Mouse (Mus musculus) macrophage (primary cell): ENCODE measurements around the gene Rinl. TPM values are rescaled to one million over a fixed set of nuclear protein-coding genes. Genes with fewer than 3 reads are reported as not detected.

Experiments
- H3K27ac ChIP-seq: fragments of 350-480 bp; formaldehyde crosslinking; 2 replicates; pipeline ENCODE4 v1.9.0; 2021
- H3K36me3 ChIP-seq: fragments of 350-480 bp; formaldehyde crosslinking; 2 replicates; pipeline ENCODE4 v1.9.0; 2021; ENCODE audit errors: inconsistent target
- H3K4me3 ChIP-seq: fragments of 350-480 bp; formaldehyde crosslinking; 2 replicates; pipeline ENCODE4 v1.9.0; 2021; ENCODE audit errors: inconsistent target
- H3K79me2 ChIP-seq: fragments of 350-480 bp; formaldehyde crosslinking; 2 replicates; pipeline ENCODE4 v1.9.0; 2021; ENCODE audit errors: inconsistent target
- WGBS: methylation state at CpG from one replicate; pipeline ENCODE4 v1.1.7; 2026; ENCODE audit warnings: inconsistent platforms; ENCODE audit not compliant: missing documents; 5-methylcytosine and 5-hydroxymethylcytosine counted together
- polyA plus RNA-seq: library from polyadenylated mRNA; stranded (reverse); fragments of 250-400 nt; gene quantifications from 3 replicates; pipeline ENCODE4 v1.2.4, GENCODE M21; 2018; ENCODE audit warnings: inconsistent platforms

Rinl gene
- polyA plus RNA-seq, 1 experiment from 2014 or later = 44.7 TPM

DNA sequence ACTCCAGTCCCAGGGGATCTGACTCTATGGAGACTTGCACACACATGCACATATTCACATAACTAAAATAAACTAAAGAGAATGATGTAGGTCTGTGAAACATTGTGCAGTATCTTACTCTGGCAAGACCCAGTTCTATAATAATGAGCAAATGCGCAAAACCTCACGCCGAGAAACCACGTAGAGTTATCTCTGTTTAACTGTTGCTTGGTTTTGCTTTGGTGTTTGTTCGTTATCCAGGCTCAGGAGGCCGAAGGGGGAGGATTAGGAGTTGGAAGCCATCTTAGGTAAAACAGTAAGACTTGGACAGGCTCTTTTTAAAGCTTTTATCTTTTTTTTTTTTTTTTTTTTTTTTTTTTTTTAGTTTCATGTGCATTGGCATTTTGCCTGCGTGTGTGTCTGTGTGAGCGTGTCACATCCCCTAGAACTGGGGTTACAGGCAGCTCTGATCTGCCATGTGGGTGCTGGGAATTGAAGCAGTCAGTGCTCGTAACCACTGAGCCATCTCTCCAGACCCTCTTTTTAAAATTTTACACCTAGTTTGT lies 19.3 kb upstream of the Rinl start:
- H3K27ac ChIP-seq = no peak overlapping the region
- 99% methylated on average over 8 of the region's 9 CpGs for WGBS
- H3K4me3 ChIP-seq = no peak overlapping the region
- peaks cover 93% of the 10 kb centered on the region for H3K79me2 ChIP-seq
- H3K36me3 ChIP-seq = peaks cover 9% of the 10 kb centered on the region; the same call in 1 of the 2 replicates

DNA sequence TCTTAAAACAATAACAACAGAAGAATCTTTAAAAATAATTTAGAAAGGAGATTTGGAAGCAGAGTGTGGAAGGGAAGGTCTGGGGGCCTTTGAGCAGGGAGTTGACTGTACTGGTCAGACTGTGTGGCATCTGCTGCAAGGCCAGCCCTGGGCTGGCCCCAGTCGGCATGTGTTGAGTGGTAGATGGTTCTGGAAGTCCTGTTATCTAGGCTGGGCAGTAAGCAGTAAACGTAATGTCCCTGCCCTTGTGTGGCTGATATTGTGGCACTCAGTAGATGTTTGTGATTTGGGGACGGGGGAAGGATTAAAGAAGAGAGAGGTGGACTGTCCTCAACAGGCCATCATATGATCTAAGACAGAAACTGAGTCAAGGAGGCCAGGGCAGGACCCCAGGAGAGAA lies 18.5 kb upstream of the Rinl start:
- Histone ChIP-seq H3K4me3 (no peak overlapping the region), H3K27ac (no peak overlapping the region), H3K79me2 (peaks cover 95% of the 10 kb centered on the region), H3K36me3 (peaks cover 17% of the 10 kb centered on the region)
- WGBS = 98% methylated on average over 3 of the region's 3 CpGs

- Histone ChIP-seq H3K27ac (no peak overlapping the region), H3K4me3 (no peak overlapping the region), H3K36me3 (peaks cover 31% of the 10 kb centered on the region), H3K79me2 (peaks cover 91% of the 10 kb centered on the region)
- WGBS = 96% methylated on average over 11 of the region's 11 CpGs
Measured at GRCm38 (mm10) chr7:28771867-28772266, 16.9 kb upstream of the Rinl start.

- Histone ChIP-seq H3K79me2 (peaks cover 78% of the 10 kb centered on the region), H3K27ac (no peak overlapping the region), H3K36me3 (peaks cover 43% of the 10 kb centered on the region), H3K4me3 (no peak overlapping the region)
- 87% methylated on average over 3 of the region's 3 CpGs for WGBS
Measured at GRCm38 (mm10) chr7:28773163-28773562, 15.6 kb upstream of the Rinl start.

DNA sequence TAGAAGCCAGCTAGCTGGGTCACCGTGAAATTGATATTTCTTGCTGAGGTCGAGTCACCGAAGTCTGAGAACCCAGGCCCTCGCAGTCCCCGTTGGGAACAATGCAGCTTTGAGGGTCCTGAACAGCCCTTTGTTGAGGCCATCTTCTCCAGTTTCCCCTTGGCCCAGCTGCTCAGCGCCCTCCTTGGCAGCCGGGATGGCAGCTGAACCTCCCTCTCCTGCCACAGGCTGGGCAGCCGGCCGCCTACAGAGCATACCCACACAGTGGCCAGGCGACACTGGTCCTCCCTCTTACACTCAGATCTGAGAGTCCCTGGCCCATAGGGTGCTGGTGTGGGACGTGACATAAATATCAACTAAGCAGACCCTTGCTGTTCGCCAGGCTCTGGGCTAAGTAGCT lies 14.6 kb upstream of the Rinl start:
- WGBS = 96% methylated on average over 9 of the region's 12 CpGs
- no peak overlapping the region for H3K4me3 ChIP-seq
- no peak overlapping the region for H3K27ac ChIP-seq
- peaks cover 43% of the 10 kb centered on the region for H3K36me3 ChIP-seq
- H3K79me2 ChIP-seq = peaks cover 68% of the 10 kb centered on the region

- H3K79me2 ChIP-seq = peaks cover 59% of the 10 kb centered on the region
Measured at GRCm38 (mm10) chr7:28775129-28775528, 13.6 kb upstream of the Rinl start.

DNA sequence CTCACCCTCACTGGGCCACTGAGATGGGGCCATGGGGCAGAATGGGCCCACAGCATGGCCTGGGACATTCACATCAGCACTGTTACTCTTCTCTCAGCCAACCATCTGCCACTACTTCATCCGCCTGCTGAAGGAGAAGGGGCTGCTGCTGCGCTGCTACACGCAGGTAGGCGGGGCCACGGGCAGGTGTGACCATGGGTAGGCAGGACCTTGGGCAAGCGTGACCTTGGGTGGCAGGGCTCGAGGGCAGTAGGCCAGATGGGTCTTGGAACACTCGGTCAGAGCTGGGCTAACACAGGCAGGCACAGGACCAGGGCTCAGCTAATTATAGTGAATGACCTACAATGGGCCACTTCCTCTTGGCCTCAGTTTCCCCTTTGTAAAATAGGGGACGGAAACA lies 9.9 kb upstream of the Rinl start:
- WGBS = 84% methylated on average over 7 of the region's 9 CpGs
- Histone ChIP-seq H3K79me2 (peaks cover 22% of the 10 kb centered on the region; the same call in 1 of the 2 replicates), H3K4me3 (no peak overlapping the region), H3K27ac (no peak overlapping the region), H3K36me3 (peaks cover 58% of the 10 kb centered on the region)

More at GRCm38 (mm10) chr7:28775129-28775528, 13.6 kb upstream of the Rinl start:
- no peak overlapping the region for H3K27ac ChIP-seq
- H3K4me3 ChIP-seq = no peak overlapping the region
- WGBS = 90% methylated on average over 7 of the region's 7 CpGs
- H3K36me3 ChIP-seq = peaks cover 46% of the 10 kb centered on the region

GRCm38 (mm10) chr7:28780067-28780658 lies 8.6 kb upstream of the Rinl start:
- WGBS = 30% methylated on average over 6 of the region's 6 CpGs
- H3K36me3 ChIP-seq = peaks cover 57% of the 10 kb centered on the region
- H3K27ac ChIP-seq = peak overlapping the region; percentile 94
- H3K79me2 ChIP-seq = peaks cover 9% of the 10 kb centered on the region; the same call in 1 of the 2 replicates
- no peak overlapping the region for H3K4me3 ChIP-seq

- H3K79me2 ChIP-seq = peaks cover 2% of the 10 kb centered on the region; the same call in 1 of the 2 replicates
- WGBS = 13% methylated on average over 7 of the region's 7 CpGs
- no peak overlapping the region for H3K4me3 ChIP-seq
- H3K36me3 ChIP-seq = peaks cover 56% of the 10 kb centered on the region
- H3K27ac ChIP-seq = peak overlapping the region; percentile 94
Measured at GRCm38 (mm10) chr7:28780857-28781256, 7.9 kb upstream of the Rinl start.

DNA sequence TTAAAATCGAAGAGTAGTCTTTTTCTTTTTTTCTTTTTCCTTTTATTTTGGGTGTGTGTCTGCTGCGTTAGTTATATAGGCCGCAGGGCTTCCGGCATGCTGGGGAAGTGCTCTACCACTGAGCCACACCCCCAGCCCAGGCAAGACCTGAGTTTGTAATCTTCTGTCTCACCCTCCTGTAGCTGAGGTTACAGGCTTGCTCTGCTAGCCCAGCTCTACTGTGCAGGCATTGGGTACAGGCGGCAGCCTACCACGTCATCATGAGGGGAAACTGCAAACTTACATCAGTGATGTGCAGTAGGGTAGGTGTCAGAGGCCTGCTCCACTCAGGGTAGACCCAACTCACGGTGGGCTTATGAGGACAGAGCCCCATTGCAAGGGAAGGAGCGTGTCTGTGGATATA lies 7.5 kb upstream of the Rinl start:
- H3K36me3 ChIP-seq = peaks cover 54% of the 10 kb centered on the region

GRCm38 (mm10) chr7:28785161-28785560 lies 3.6 kb upstream of the Rinl start:
- Histone ChIP-seq H3K4me3 (no peak overlapping the region), H3K27ac (no peak overlapping the region), H3K36me3 (peaks cover 40% of the 10 kb centered on the region), H3K79me2 (no peaks in the 10 kb centered on the region)
- WGBS = 100% methylated on average over 3 of the region's 5 CpGs

More for the DNA sequence above, 7.5 kb upstream of the Rinl start:
- Histone ChIP-seq H3K79me2 (no peaks in the 10 kb centered on the region; the same call in 1 of the 2 replicates), H3K27ac (peak overlapping the region; percentile 94), H3K4me3 (no peak overlapping the region)
- WGBS = 32% methylated on average over 8 of the region's 8 CpGs

DNA sequence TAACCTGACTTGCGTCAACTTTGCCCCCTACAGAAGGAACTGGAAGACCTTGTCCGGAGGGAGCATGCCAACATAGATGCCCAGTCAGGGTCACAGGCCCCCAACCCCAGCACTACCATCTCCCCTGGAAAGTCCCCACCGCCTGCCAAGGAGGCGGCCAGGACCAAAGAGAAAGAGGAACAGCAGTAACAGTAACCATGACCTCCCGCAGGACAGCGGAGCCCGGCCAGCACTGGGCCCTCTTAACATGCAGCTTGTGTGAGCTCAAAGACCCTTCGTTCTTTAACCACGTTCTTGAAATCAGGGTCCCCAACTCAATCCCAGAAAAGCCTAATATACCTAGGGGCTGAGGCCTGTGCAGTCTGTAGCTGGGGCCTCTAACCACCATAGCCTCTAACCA lies 885 bp upstream of the Rinl start:
- no peaks in the 10 kb centered on the region for H3K79me2 ChIP-seq
- peaks cover 35% of the 10 kb centered on the region for H3K36me3 ChIP-seq
- no peak overlapping the region for H3K4me3 ChIP-seq
- 94% methylated on average over 9 of the region's 9 CpGs for WGBS
- no peak overlapping the region for H3K27ac ChIP-seq

DNA sequence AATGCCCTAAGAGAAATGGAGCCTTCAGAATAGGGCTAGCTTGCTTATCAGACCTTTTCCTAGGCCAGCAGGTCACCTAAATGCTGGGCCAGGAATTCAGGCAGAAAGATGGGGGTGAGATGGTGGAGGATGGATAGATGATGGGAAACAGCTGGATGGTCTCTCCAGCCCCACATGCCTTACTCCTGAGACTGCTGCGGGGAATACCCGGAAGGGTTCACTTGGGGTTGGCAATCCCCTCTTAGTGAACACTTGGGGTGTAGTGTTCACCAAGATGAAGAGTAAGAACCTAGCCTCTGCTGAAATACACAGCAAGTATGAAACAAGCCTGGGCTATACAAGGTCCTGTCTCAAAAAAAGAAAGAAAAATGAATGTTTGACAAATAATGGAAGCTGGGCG lies 466 bp downstream of the Rinl start:
- no peak overlapping the region for H3K27ac ChIP-seq
- peaks cover 21% of the 10 kb centered on the region for H3K36me3 ChIP-seq
- H3K79me2 ChIP-seq = no peaks in the 10 kb centered on the region
- WGBS = 86% methylated on average over 3 of the region's 3 CpGs
- H3K4me3 ChIP-seq = no peak overlapping the region

- Histone ChIP-seq H3K79me2 (no peaks in the 10 kb centered on the region), H3K27ac (no peak overlapping the region), H3K36me3 (peaks cover 13% of the 10 kb centered on the region; the same call in 1 of the 2 replicates), H3K4me3 (no peak overlapping the region)
- WGBS = 88% methylated on average over 8 of the region's 8 CpGs
Measured at GRCm38 (mm10) chr7:28790066-28790806, 1.5 kb downstream of the Rinl start.

DNA sequence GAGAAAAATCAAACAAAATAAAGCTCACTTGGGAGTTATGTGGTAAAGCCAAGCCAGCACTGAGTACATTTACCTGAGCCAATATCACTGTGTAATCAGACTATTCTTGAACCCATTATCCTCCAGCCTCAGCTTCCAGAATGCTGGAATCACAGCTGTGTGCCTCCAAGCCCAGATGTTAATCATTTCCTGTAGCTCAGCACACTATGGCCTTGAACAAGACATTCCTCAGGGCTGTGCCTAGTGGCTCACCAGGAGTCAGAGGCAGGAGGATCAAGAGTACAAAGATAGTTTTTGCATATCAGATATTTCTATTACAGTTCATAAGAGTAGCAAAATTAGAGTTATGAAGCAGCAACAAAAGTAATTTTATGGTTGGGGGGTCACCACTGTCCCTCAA lies 2.9 kb downstream of the Rinl start:
- no peaks in the 10 kb centered on the region for H3K79me2 ChIP-seq
- no peak overlapping the region for H3K27ac ChIP-seq
- peaks cover 2% of the 10 kb centered on the region; the same call in 1 of the 2 replicates for H3K36me3 ChIP-seq
- H3K4me3 ChIP-seq = no peak overlapping the region
